Mouse (Mus musculus) T-helper 1 cell (primary cell): ENCODE results near the gene Hoxc11.

ENCODE experiments used
- in situ Hi-C: fragments of 300-600 bp; cut with MboI, MseI; formaldehyde crosslinking; loops from one replicate; pipeline ENCODE4 v1.15.1; 2025; ENCODE audit warnings: high pct_unique_total_duplicates

The Hoxc11 gene

DNA sequence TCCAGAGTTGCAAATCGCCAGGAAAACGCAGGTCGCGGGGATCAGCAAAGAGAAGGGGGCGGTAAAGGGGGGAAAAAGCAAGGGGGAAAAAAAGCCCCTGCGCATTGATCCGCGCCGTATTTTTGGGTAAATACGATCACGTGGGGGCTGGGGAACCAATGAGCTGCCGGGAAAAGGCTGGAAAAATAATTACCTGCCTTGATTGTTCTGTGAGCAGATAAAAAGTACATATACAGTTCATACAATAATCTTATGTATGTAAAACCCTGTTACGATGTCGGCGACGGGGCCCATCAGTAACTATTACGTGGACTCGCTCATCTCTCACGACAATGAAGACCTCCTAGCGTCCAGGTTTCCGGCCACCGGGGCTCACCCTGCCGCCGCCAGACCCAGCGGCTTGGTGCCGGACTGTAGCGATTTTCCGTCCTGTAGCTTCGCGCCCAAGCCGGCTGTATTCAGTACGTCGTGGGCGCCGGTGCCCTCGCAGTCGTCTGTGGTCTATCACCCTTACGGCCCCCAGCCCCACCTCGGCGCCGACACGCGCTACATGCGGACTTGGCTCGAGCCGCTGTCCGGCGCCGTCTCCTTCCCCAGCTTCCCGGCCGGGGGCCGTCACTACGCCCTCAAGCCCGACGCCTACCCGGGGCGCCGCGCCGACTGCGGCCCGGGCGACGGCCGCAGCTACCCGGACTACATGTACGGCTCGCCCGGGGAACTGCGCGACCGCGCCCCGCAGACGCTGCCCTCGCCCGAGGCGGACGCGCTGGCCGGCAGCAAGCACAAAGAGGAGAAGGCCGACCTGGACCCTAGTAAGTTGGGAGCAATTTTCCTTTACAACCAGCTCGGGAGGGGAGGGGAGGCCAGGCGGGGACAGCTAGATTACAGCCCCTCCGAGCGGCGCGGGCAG lies 27.4 kb downstream of the Hoxc11 start:
- in situ Hi-C loops: no loop called here

DNA sequence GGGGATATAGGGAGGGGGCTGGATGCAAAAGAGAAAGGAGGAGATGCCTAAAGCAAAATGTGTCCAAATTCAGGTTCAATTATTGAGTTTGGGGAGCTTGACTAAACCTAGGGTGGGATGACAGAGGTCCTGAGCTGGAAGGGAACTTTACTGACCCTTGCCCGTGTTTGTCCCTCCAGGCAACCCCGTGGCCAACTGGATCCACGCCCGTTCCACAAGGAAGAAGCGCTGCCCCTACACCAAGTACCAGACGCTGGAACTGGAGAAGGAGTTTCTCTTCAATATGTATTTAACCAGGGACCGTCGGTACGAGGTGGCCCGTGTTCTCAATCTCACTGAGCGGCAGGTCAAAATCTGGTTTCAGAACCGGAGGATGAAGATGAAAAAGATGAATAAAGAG lies 29.5 kb downstream of the Hoxc11 start:
- in situ Hi-C loops: no loop called here

DNA sequence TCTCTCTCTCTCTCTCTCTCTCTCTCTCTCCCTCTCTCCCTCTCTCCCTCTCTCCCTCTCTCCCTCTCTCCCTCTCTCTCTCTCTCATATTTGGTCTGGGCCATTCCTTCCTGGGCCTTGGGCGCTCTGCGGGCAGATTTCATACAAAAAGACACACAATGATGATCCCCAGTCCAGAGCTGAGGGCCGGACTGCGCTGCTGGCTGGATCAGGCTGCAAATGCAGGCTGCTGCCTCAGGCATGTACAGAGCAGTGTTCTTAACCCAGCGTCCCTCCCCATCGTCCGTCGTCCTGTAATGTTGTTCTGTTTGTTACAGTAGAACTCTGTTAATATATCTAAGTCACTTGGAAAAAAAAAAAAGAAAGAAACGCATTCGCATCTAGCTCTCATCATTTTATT lies 30.3 kb downstream of the Hoxc11 start:
- in situ Hi-C loops: no loop called here

DNA sequence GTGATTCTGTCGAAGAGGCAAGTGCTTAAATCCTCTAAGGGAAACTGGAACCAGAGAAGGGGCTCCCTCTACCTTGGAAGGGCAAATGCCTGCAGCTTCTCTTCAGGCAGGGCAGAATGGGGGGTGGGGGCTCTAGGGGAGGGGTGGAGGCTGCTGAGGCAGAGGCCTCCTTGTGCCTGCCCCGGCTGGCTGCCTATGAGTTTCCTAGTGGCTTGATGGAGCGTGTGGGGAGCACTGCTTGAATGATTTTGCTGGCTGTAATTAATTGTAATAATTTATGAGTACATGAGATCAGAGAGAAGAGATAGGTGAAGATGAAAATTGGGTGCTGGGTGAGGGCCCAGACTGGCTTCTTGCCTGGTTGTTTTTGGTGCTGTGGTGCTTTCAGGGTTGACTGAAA lies 30.7 kb downstream of the Hoxc11 start:
- in situ Hi-C loops: loop anchor here (5.0 kb wide), 2 partner anchors 187 to 332 kb away; no protein-coding TSS in a partner anchor

DNA sequence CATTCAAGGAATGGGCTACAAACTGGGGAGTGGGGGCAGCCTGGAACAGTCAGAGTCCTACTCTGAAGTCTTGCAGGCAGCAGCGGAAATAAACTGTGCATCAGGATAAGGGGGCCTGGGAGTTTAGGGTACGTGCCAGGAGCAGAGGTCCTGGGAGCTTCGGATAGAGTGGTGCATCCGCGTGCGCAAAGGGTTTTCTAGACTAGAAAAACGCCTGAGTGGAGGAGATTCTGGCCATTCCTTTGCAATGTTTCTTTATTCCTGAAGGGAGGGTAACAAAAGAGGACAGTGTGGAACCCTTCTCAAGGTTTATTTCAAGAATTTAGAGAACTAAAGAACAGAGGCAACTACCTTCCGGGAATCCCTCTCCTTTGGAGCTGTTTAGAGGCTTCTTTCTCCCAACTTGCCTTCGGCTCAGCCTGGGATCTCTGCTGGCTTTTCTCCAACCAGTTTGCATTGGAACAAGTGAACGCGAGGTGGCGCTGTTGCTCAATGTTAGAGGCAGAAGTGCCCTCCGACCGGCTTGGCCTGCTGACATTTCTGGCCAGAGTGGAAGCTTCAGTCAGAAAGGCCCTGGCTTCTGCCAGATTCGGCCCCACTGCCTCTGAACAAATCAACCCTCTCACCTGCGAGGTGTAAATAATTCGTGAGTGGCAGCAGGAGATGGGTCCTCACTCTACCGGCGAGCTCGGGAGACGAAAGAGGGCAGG lies 33.1 kb downstream of the Hoxc11 start:
- in situ Hi-C loops: loop anchor here (5.0 kb wide), 2 partner anchors 185 to 330 kb away; no protein-coding TSS in a partner anchor

DNA sequence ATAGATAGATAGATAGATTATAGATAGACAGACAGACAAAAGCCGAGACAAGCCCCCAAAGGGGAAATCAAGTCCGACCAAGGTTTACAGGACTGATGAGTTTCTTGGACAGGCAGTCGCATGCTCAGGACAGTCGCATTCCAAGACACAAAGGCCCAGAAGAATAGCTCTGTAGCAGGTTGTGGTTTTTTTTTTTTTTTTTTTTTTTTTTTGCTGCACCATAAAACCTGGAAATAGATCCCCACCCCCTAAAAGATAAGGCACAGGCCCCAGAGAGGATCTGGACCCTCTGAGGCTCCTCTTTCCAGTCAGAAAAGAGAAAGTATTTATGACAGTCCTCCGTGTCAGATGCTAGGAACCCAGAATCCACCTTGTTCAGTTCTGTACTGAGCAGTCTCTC lies 33.9 kb downstream of the Hoxc11 start:
- in situ Hi-C loops: loop anchor here (5.0 kb wide), 2 partner anchors 184 to 329 kb away; no protein-coding TSS in a partner anchor

DNA sequence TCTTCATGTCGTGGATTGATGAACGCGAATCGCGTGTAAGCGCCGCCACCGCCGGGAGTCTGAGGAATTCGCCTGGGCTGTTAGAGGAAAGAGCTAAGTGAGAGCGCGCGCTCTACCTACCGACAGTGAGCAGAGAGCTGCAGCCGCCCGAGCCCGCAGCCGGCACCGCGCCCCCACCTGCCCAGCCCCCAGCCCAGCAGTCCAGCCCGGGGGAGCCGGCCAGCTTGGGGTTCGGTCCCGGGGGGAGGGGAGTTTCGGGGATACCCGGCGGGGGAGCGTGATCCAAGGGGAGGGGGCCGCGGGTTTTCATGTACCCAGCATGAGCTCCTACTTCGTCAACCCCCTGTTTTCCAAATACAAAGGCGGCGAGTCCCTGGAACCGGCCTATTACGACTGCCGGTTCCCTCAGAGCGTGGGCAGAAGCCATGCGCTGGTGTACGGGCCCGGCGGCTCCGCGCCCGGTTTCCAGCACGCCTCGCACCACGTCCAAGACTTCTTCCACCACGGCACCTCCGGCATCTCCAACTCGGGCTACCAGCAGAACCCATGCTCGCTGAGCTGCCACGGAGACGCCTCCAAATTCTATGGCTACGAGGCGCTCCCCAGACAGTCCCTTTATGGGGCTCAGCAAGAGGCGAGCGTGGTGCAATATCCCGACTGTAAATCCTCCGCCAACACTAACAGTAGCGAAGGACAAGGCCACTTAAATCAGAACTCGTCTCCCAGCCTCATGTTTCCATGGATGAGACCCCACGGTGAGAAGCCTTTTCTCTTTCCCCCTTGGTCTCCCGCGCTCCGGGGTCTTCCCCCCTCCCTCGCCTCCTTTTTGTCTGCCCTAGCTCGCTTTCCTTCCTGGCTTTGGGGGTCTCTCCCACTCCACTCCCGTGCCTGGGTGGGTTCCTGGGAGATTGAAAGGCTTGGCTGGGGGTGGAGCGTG lies 36.5 kb downstream of the Hoxc11 start, which contains the start of gene Hoxc8:
Hoxc8 (plus strand) TSS at position 147 of the 937 bp plus-strand sequence.
- in situ Hi-C loops: no loop called here

DNA sequence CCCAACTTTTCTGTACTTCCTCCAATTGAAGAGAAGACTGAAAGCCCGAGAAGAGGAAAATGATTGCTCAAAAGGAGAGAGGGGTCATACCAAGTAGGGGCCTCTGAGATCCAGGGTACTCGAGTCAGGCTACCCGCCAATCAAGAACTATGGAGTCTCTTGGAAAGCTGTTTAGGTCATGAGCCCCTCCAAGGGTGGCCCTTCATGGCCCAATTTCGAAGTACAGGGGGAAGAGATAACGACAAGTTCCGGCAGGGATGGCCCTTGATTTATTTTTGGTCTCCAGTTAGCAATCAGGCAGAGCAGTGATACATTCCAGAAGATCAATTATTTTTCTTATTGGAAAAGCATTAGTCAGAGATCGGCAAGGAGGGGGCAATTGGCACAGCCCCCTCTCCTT lies 37.6 kb downstream of the Hoxc11 start:
- in situ Hi-C loops: no loop called here

DNA sequence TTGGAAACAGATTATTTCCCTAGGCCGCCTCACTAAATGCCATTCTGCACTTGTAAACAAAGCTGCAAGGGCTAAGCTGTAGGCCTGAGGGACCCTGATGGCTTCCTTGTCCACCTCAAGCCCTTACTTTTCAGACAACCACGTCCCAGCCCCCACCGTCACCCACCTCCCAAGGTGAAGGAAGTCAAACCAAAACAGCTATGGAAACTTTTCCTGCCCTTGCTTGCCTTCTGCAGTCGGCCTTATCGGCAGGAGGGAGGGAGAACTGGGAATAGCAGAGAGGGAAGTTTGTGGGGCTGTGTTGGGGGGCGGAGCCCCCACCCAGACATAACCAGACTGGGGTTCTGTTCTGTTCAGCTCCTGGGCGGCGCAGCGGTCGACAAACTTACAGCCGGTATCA lies 38.0 kb downstream of the Hoxc11 start:
- in situ Hi-C loops: no loop called here

DNA sequence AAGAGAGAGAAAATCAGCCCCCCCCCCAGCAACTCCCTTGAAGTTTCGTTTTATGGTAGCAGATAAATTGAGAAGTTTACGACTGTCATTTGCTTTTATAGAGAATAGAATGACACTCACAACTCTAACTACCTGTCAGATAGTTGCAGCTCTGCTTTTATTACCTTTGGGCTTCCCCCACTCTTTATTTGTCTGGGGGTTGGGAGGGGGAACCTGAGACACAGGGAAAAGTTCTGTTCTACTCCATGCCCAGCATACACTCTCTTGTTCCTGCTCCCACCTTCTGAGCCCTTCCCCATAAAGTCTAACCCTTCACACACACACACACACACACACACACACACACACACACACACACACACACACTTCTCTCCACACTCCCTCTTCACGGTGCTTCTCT lies 38.6 kb downstream of the Hoxc11 start:
- in situ Hi-C loops: no loop called here

DNA sequence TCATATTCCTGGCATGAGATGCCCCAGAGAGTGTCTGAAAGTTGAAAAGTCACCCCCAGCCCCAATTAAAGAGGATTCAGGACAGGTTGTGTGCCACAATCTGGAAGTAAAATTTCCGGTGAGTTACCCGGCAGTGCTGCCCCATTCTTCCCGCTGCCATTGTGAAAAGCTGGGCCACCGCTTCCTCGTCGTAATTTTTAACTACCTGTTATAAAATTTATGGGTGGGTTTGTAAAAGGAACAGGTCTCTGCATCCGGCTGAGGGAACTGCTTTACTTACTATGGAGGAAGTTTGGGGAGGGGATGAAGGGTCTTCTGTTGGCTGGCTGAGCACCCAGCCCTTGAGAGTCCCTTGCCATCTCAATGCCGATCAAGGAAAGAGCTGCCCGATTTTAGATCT lies 42.3 kb downstream of the Hoxc11 start:
- in situ Hi-C loops: no loop called here

DNA sequence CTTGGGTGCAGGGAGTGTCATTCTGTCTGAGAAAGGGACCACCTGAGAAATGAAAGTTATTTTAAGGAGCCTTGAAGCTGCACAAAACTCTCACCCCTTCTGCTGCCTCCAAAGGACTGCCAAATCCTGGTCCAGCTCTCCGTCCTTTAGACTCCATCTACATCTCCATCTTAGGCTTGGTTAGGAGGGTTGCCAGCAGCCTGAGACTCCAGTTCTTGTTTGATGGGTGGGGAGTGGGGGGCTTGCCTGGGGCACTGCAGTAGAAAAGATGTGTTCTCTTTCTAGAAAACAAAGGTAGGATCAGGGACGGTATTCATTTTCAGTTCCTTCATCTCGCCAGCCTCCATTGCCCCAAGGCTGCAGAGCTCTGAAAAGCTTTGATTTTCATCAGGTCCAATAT lies 43.2 kb downstream of the Hoxc11 start:
- in situ Hi-C loops: no loop called here

DNA sequence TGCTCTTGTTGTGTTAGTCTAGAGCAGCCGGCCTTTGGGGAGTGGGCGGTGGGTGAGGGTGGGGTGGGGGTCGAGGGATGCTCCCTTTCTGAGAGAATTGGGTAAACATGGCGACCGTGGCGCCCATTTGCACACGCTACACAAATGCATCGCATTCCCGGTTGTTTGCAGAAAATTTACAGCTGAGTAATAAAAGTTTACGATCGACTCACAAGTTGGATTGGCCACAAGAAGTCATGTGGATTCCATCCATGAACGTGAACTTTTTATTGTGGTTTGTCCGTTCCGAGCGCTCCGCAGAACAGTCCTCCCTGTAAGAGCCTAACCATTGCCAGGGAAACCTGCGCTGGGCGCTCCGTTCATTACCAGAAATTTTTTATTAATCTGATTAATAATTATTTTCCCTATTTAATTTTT lies 43.7 kb downstream of the Hoxc11 start, which contains the start of gene Hoxc6:
Hoxc6 (plus strand) TSS at position 319 of the 417 bp plus-strand sequence.
- in situ Hi-C loops: no loop called here

DNA sequence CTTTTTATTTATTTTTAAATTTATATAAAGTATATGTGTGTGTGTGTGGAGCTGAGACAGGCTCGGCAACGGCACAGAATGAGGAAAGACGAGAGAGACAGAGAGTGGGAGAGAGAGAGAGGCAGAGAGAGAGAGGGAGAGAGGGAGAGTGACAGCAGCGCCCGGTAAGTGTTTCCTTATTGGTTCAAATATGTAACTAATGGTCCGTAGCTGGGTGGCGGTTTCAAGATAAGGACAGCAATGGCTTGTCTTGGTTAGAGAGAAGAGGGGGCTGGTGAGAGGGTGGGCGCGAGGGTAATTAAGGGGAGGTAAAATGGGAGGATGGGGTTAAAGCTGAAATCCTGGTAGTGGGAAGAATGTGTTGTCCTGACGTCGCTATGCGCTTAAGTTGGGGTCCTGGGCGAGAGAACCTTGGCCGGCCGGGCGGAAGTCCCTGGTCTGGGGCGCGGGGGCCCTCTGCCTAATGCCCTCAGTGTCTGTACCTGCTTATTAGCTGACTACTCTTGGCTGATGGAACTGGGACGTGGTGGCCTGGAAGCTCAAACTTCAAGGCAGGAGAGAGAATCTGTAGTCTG lies 44.5 kb downstream of the Hoxc11 start:
- in situ Hi-C loops: no loop called here

DNA sequence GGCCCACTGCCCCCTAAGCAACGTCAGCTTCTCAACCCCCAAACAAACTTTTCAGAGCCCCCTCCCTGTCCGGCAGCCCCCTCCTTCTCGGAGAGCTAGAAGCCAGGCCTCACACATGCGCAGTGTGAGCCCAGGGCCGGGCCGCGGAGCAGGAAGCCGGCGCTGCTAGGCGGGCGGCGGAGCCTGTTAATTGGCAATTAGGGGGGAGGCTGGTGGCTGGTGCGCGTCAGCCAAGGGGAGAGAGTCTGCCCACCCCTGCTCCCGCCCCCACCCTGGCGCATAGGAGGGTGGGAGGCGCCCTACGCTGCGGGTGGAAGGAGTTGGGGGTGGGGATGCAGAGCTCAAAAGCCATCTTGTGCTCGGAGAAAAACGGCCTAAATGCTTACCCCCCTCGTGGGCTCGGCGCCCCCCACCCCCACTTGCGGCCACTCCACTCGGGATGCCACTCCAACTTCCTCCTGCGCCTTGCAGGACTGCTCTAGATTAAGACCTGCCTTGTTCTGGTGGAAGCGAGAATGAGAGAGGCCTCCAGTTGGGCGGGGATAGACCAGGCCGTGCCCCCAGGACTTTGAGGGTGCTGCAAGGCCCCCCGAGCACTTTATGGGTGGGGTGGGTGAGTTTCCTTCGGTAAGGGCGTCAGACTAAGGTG lies 45.1 kb downstream of the Hoxc11 start:
- in situ Hi-C loops: no loop called here

DNA sequence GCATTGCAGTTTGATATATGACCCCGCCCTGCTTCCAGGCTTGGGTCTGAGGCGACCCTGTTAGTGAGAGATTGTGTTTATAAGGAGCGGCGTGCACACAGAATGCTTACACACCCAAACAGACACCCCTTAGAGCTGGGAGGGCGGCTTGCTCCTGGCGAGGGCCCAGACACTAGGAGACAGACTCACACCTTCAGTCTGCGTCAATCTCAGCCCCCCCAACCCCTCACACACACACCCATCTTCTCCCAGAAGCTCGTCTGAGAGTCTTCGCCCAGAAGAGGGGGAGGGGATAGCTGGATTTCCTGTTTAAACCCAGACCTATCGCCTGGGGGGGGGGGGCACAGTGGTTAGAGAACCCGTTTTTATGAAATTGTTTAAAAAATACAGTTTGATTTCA lies 45.7 kb downstream of the Hoxc11 start:
- in situ Hi-C loops: no loop called here

DNA sequence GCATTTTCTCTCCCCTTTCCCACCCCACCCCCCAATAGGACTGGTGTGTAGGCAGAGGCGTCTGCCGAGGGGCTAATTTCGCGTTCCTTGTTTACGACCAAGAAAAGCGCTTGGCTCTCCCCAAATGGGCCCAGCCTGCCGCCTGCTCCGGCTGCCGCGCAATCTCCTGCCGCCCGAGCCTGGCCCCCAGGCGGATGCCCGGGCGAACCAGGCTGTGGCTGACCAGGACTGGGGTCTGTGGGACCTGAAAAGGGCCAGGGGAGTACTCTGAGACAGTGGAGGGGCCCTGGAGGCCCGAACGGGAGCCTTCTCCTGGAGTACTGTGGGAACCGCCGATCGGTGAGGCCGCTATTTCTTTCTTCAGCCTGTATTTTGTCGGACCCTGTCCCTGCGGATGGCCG lies 46.3 kb downstream of the Hoxc11 start:
- in situ Hi-C loops: no loop called here

DNA sequence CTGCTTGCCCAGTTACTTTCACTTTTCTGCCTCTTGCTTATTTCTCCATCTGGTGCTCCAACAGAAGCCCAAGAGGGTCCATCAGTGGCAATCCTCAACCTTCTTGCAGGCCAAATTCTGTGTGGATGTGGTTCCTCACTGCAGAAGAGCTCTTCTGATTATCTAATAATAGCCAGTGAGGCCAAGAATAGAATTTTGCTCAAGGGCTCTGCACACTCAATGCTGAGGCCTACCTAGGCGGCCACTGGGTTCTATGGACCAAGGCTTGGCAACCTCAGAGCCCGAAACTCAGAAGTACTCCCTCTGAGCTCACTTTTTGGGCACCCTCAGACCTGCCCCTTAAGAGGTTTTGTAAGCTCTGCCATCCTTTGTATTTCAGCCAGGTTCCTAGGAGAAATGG lies 47.1 kb downstream of the Hoxc11 start:
- in situ Hi-C loops: no loop called here

DNA sequence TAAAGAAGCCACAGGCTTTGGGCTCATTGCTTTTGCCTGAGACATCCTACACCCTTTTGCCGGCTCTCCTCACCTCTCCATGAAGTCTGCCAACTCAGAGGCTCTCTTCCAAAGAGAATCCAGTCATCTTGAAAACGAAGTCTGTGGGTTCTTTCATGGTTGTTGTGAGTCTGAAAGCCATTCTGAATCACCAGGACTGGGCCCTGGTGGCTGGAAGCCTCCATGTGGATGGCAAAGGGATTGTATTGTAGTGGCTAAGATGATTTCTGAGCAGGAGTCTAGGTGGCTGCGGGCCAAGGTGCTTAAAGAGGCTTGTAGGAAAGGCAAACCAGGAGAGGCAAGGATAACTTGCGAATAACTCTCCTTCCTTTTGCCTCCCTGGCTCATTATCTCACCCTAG lies 47.9 kb downstream of the Hoxc11 start:
- in situ Hi-C loops: no loop called here

DNA sequence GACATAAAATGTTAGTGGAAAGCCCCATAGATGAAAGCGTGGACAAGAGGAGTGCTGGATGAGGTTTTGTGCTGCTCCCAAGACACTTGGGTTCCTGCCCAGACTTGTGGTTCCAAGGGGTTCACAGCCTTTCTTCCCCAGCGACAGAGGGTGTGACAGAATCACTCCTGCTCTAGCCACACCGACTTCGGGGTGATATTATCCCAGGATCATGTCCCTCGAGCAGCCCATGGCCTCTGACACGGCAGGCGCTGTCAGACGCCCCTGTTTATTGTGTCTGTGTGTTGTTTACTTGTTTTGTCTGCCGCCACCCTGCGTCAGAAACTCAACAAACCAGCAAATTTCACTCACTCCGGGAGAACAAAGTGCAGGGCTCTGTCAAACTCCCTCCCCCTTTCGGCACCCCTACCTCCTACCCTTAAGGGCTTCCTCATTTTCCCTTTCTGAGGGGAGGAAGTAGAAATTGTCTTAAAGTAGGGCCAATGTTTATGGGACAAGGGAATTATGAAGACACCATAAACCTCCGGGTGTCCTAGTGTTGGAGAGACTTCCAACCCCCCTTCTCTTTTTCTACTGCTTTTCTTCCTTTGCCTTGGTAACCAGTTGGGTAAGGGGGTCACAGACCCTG lies 48.7 kb downstream of the Hoxc11 start:
- in situ Hi-C loops: no loop called here
